Mouse (Mus musculus): ENCODE measurements around the gene Cmya5.

The Cmya5 gene

GRCm38 (mm10) chr13:93060437-93060836, 84.1 kb downstream of the Cmya5 start:
- DNase-seq, result no peak

- no peak for DNase-seq
These were observed 85.9 kb downstream of the Cmya5 start for GRCm38 (mm10) chr13:93058551-93059011.

GRCm38 (mm10) chr13:93057492-93058260, 86.8 kb downstream of the Cmya5 start:
- DNase-seq, result no peak

- DNase-seq, result no peak
These were observed 88.4 kb downstream of the Cmya5 start for GRCm38 (mm10) chr13:93056091-93056490.

GRCm38 (mm10) chr13:93051483-93051882, 93.0 kb downstream of the Cmya5 start:
- DNase-seq, result no peak

GRCm38 (mm10) chr13:93041021-93041420, 103.5 kb downstream of the Cmya5 start:
- no peak for DNase-seq

- DNase-seq, result no peak
These were observed 108.3 kb downstream of the Cmya5 start for GRCm38 (mm10) chr13:93036218-93036617.

GRCm38 (mm10) chr13:93029337-93029736, 115.2 kb downstream of the Cmya5 start:
- no peak for DNase-seq

- no peak for DNase-seq
These were observed 119.7 kb downstream of the Cmya5 start for GRCm38 (mm10) chr13:93024837-93025236.

GRCm38 (mm10) chr13:93022158-93022557, 122.4 kb downstream of the Cmya5 start:
- no peak for DNase-seq

- no peak for DNase-seq
These were observed 131.6 kb downstream of the Cmya5 start for GRCm38 (mm10) chr13:93012952-93013351.

- DNase-seq, result no peak
These were observed 133.2 kb downstream of the Cmya5 start for GRCm38 (mm10) chr13:93011315-93011714.

GRCm38 (mm10) chr13:93010524-93010923, 134.0 kb downstream of the Cmya5 start:
- DNase-seq, result no peak

- no peak for DNase-seq
These were observed 137.4 kb downstream of the Cmya5 start for GRCm38 (mm10) chr13:93007078-93007477.

GRCm38 (mm10) chr13:93006347-93006746, 138.2 kb downstream of the Cmya5 start:
- no peak for DNase-seq

GRCm38 (mm10) chr13:93004003-93004402, 140.5 kb downstream of the Cmya5 start:
- DNase-seq, result no peak

GRCm38 (mm10) chr13:93002456-93002855, 142.1 kb downstream of the Cmya5 start:
- DNase-seq, result no peak

- no peak for DNase-seq
These were observed 143.7 kb downstream of the Cmya5 start for GRCm38 (mm10) chr13:93000640-93001351.

- no peak for DNase-seq
These were observed 144.7 kb downstream of the Cmya5 start for GRCm38 (mm10) chr13:92999860-93000259.

- no peak for DNase-seq
These were observed 149.8 kb downstream of the Cmya5 start for GRCm38 (mm10) chr13:92994743-92995142.

- no peak for DNase-seq
These were observed 151.7 kb downstream of the Cmya5 start for GRCm38 (mm10) chr13:92992823-92993222.

Measured in embryo, embryonic 11 days (tissue).